Mouse (Mus musculus) midbrain, embryonic 16.5 days (tissue): ENCODE results near the gene Flot2. TPM values are rescaled to one million over a fixed set of nuclear protein-coding genes. Genes with fewer than 3 reads are reported as not detected.
A peak's percentile ranks its signal among the peaks of the same experiment; 100 is the strongest.

Experiments
- ATAC-seq: fragments of 200-750 bp; cut with Nextera tagmentation; 2 replicates; pipeline ENCODE4 v1.8.0; 2017; ENCODE audit warnings: moderate TSS enrichment
- H3K27ac ChIP-seq: fragments of 300-500 bp; sonication (generic); 2 replicates; pipeline ENCODE4 v1.5.1; 2014; ENCODE audit warnings: mild to moderate bottlenecking, low read length, mixed read lengths
- H3K27me3 ChIP-seq: fragments of 300-500 bp; sonication (generic); 2 replicates; pipeline ENCODE4 v1.6.1; 2014; ENCODE audit warnings: low read depth, low read length, mixed read lengths; ENCODE audit not compliant: control insufficient read depth, insufficient read depth
- H3K36me3 ChIP-seq: fragments of 300-500 bp; sonication (generic); 2 replicates; pipeline ENCODE4 v1.6.1; 2014; ENCODE audit warnings: mild to moderate bottlenecking, low read length, moderate library complexity, mixed read lengths; ENCODE audit not compliant: control insufficient read depth, insufficient read depth
- H3K4me1 ChIP-seq: fragments of 300-500 bp; sonication (generic); 2 replicates; pipeline ENCODE4 v1.6.1; 2014; ENCODE audit warnings: mild to moderate bottlenecking, low read length, mixed read lengths; ENCODE audit not compliant: control insufficient read depth, insufficient read depth
- H3K4me2 ChIP-seq: fragments of 300-500 bp; sonication (generic); 2 replicates; pipeline ENCODE4 v1.6.1; 2014; ENCODE audit warnings: mild to moderate bottlenecking, low read length, mixed read lengths
- H3K4me3 ChIP-seq: fragments of 300-500 bp; sonication (generic); 2 replicates; pipeline ENCODE4 v1.5.1; 2014; ENCODE audit warnings: low read depth, mild to moderate bottlenecking, low read length, moderate library complexity, mixed read lengths
- H3K9ac ChIP-seq: fragments of 300-500 bp; sonication (generic); 2 replicates; pipeline ENCODE4 v1.6.1; 2014; ENCODE audit warnings: low read depth, low read length, mixed read lengths
- H3K9me3 ChIP-seq: fragments of 300-500 bp; sonication (generic); replicated peaks from 2 replicates; pipeline ENCODE4 v1.6.1; 2014; ENCODE audit warnings: mild to moderate bottlenecking, low read length, mixed read lengths; ENCODE audit not compliant: control insufficient read depth, poor library complexity, severe bottlenecking
- WGBS: fragments of 180-500 bp; shearing (Covaris S2); extraction: QIAGEN DNeasy Blood & Tissue Kit; methylation state at CpG from one replicate; pipeline ENCODE4 v1.1.7; 2014; 5-methylcytosine and 5-hydroxymethylcytosine counted together
- polyA plus RNA-seq: library from polyadenylated mRNA; unstranded; fragments of >200 nt; fragmentation: Nextera tagmentation; extraction: Ambion mirVana; gene quantifications from 2 replicates; pipeline ENCODE4 v1.2.1, GENCODE M21; 2015

The Flot2 gene
- polyA plus RNA-seq, 1 experiment from 2014 or later: 83.4 TPM

DNA sequence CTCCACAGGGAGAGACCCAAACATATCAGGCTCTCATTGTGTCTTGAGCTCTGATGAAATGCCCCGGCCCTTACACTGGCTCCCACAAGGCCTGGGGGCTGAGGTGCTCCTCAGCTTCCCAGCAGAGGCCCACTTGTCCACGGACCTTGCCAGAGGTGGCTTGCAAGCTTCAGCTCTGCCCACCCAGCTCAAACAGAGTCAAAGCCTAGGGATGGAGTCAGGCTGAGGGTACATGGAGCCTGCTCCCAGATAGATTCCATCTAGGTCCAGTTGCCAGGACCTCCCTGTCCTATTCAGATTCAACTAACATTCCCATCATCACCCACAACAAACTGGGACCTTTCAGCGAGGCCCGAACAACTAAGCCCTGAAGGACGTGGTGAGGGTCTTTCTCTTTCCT lies 34.2 kb downstream of the Flot2 start:
- Histone ChIP-seq H3K9ac (no peak overlapping the region), H3K36me3 (peaks cover 35% of the 10 kb centered on the region), H3K4me1 (no peaks in the 10 kb centered on the region), H3K27me3 (no peaks in the 10 kb centered on the region), H3K4me2 (no peak overlapping the region), H3K27ac (no peak overlapping the region), H3K9me3 (no peaks in the 10 kb centered on the region), H3K4me3 (no peak overlapping the region)
- ATAC-seq: no peak
- WGBS: 81% methylated on average over 5 of the region's 5 CpGs

DNA sequence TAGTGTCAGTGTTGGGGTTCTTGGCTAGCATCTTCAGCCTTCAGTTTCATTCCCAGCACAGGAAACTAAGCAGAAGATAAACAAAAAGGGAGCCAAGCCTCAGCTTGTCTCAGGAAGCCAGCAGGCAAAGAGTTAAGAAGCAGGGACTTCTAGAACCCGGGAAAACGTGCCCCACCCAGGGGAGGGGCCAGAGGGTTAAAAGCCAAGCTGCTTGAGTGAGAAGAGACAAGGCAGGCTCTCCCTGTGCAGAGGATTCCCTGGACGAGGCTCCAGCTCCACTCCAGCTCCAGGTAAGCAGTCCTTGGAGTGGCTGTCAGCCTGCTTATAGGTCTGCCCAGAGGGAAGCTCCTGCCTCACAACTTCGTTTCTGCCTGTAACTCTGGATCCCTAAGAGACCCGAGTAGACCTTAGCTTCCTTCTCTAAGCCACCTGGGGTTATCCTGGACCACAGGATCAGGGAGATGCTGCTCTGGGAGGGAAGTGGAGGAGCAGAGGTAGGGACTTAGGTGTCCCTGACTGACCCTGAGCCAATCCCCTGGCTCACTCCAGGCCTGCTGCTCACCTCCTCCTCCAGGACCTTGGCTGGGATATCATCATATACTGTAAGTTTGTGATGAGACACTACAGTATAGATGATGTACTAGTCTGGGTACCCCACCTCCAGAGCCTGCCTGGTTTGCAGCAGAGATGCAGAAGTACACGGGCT lies 34.8 kb downstream of the Flot2 start:
- no peak overlapping the region for H3K4me3 ChIP-seq
- no peak overlapping the region for H3K9ac ChIP-seq
- no peak overlapping the region for H3K27ac ChIP-seq
- H3K4me2 ChIP-seq: no peak overlapping the region
- peaks cover 36% of the 10 kb centered on the region for H3K36me3 ChIP-seq
- WGBS: 42% methylated on average over 6 of the region's 6 CpGs
- no peaks in the 10 kb centered on the region for H3K27me3 ChIP-seq
- H3K4me1 ChIP-seq: no peaks in the 10 kb centered on the region
- no peak for ATAC-seq
- H3K9me3 ChIP-seq: no peaks in the 10 kb centered on the region

DNA sequence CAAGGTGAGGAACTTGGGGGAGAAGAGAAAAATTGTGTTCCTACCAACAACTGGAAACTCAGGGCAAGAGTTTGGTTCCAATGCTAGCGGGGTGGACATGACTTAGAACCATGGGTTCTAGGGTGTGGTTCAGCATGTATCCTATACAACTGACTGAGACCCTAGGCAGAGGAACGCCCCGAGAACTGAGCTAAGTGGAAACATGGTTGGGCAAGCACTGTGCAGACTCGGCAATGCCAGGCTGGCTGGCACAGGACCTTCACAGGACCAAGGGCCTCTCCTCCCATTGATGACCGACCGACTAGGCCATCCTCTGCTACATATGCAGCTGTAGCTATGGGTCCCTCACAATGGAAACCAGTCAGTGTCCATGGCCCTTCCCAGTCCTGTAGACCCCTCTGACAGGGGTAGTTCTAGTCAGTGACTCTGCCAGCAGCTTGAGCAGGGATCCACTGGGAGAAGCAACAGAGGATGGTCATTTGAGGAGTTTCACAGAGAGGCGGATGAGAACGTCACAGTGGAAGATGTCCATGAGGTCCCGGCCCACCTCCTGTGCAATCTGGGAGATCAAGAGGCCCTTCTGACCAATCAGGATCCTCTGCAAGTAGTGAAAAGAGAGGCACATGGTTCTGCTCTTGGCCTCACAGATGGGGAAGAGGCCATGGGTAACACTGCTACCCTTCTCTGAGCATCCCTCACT lies 36.0 kb downstream of the Flot2 start:
- Histone ChIP-seq H3K9me3 (no peaks in the 10 kb centered on the region), H3K36me3 (peaks cover 36% of the 10 kb centered on the region), H3K27ac (no peak overlapping the region), H3K4me1 (peaks cover under 1% of the 10 kb centered on the region; the same call in 1 of the 2 replicates), H3K4me2 (no peak overlapping the region), H3K4me3 (no peak overlapping the region), H3K9ac (no peak overlapping the region), H3K27me3 (no peaks in the 10 kb centered on the region)
- 91% methylated on average over 9 of the region's 9 CpGs for WGBS
- ATAC-seq: no peak

GRCm38 (mm10) chr11:78074277-78074652 lies 36.5 kb downstream of the Flot2 start:
- no peak for ATAC-seq
- WGBS: 93% methylated on average over 2 of the region's 2 CpGs
- H3K9ac ChIP-seq: no peak overlapping the region
- peaks cover 6% of the 10 kb centered on the region for H3K4me1 ChIP-seq
- H3K36me3 ChIP-seq: peaks cover 36% of the 10 kb centered on the region
- H3K4me3 ChIP-seq: no peak overlapping the region
- H3K27me3 ChIP-seq: no peaks in the 10 kb centered on the region
- no peak overlapping the region for H3K27ac ChIP-seq
- no peak overlapping the region for H3K4me2 ChIP-seq
- H3K9me3 ChIP-seq: no peaks in the 10 kb centered on the region

DNA sequence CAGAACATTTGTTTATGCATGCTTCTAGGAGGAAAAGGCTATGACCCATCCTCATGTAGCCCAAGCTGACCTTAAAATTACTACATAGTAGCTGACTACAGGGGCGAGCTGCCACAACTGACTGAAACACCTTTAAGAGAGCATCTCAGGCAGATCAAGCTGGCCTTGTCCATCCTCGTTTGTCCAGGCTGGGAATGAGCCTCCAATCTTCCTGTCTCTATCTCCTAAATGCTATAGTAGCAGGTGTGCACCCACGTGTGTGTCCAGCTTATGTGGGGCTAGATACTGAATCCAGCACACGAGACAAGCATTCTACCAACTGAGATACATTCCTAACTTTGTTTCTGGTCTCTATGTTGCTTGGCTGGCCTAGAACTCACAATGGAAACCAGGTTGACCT lies 36.9 kb downstream of the Flot2 start:
- Histone ChIP-seq H3K27me3 (no peaks in the 10 kb centered on the region), H3K27ac (no peak overlapping the region), H3K36me3 (peaks cover 36% of the 10 kb centered on the region), H3K4me2 (no peak overlapping the region), H3K9me3 (no peaks in the 10 kb centered on the region), H3K4me1 (peaks cover 10% of the 10 kb centered on the region), H3K4me3 (no peak overlapping the region), H3K9ac (no peak overlapping the region)
- 92% methylated on average over 4 of the region's 4 CpGs for WGBS
- no peak for ATAC-seq

DNA sequence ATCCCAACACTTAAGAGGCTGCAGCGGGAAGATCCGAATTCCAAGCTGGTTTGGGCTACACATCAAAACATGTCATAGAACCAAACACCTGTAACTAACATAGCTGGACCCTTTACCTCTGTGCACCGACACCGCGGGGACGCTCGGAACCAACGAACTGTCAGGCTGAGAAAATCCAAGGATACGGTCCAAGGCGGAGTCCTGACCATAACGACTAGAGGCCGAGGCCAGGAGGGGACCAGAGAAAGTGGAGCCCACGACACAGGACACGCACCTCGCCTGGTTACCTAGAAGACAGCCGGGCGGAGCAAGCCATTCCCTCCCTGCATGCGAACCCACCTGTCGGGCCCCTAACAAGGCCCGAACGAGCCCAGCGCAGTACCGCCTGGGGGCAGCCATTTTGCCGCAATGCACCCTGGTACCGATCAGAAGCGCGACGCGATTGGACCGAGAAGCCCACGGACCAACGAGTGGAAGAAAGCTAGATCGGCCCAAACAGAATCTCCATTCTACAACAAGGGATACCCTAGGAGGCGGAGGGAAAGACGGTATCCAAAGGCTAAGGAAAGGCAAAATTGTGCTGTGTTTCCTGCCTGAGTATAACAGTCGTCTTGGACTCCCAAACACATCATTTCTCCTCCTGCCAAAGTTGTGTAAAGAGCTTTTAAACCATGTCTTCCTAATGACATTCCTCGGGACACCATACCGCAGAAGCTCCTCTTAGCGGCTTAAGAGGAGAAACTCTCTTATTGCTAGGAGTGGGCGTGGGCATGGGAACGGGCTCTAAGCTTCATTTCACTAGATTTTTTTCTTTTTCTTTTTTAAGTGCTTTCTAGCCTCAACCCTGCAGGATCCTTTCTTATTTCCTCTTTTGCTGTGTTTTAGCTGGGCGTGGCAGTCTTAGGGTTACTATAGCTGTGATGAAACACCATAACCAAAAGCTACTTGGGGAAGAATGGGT lies 42.5 kb downstream of the Flot2 start, which contains the start of gene Eral1:
Eral1 (minus strand) TSS at position 423 of the 961 bp plus-strand sequence.
- Histone ChIP-seq H3K9me3 (no peaks in the 10 kb centered on the region), H3K4me2 (peak within 1 kb of the TSS; percentile 57), H3K4me3 (peak within 1 kb of the TSS; percentile 64), H3K27me3 (no peaks in the 10 kb centered on the region; the same call in 1 of the 2 replicates), H3K4me1 (peaks cover 15% of the 10 kb centered on the region), H3K36me3 (peaks cover 11% of the 10 kb centered on the region), H3K27ac (peak within 1 kb of the TSS; percentile 82), H3K9ac (peak within 1 kb of the TSS; percentile 83)
- peak; percentile 96 for ATAC-seq
- 1% methylated on average over 42 of the region's 42 CpGs for WGBS

DNA sequence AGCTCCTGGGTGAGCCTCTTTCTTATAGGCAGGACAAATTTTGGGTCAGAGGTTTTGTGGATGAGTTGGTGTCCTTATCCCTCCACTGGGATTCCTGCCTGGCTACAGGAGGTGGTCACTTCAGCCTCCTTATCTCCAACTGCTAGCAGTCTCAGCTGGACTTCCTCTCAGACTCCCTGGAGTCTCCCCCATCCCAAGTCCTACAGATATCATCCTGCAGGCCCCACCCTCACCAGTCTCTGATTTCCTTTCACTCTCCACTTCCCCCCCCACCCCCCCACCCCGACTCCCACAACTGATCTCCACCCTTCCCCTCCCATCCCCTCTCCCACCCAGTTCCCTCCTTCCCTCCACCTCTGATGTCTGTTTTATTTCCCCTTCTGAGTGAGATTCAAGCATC lies 45.9 kb downstream of the Flot2 start:
- H3K36me3 ChIP-seq: no peaks in the 10 kb centered on the region
- WGBS: 37% methylated on average over 1 of the region's 1 CpGs
- no peak overlapping the region for H3K9ac ChIP-seq
- no peak overlapping the region for H3K27ac ChIP-seq
- H3K4me1 ChIP-seq: peaks cover 15% of the 10 kb centered on the region
- no peaks in the 10 kb centered on the region; the same call in 1 of the 2 replicates for H3K27me3 ChIP-seq
- H3K9me3 ChIP-seq: no peaks in the 10 kb centered on the region
- ATAC-seq: no peak
- no peak overlapping the region for H3K4me2 ChIP-seq
- no peak overlapping the region for H3K4me3 ChIP-seq

- Histone ChIP-seq H3K4me3 (no peak overlapping the region), H3K9ac (no peak overlapping the region), H3K27ac (no peak overlapping the region), H3K27me3 (no peaks in the 10 kb centered on the region; the same call in 1 of the 2 replicates), H3K9me3 (no peaks in the 10 kb centered on the region), H3K4me1 (no peaks in the 10 kb centered on the region), H3K36me3 (no peaks in the 10 kb centered on the region), H3K4me2 (no peak overlapping the region)
- no peak for ATAC-seq
- WGBS: 76% methylated on average over 4 of the region's 4 CpGs
Observed at GRCm38 (mm10) chr11:78086925-78087479, 49.3 kb downstream of the Flot2 start.
